Mouse (Mus musculus) heart, adult 9 months (tissue): ENCODE data around the gene Zmiz1.

Experiments used
- DNase-seq, 2 experiments: peaks; one replicate each; pipeline ENCODE4 v3.0.0; 2022; ENCODE audit warnings: low spot score in 2 of 2

Gene Zmiz1

DNA sequence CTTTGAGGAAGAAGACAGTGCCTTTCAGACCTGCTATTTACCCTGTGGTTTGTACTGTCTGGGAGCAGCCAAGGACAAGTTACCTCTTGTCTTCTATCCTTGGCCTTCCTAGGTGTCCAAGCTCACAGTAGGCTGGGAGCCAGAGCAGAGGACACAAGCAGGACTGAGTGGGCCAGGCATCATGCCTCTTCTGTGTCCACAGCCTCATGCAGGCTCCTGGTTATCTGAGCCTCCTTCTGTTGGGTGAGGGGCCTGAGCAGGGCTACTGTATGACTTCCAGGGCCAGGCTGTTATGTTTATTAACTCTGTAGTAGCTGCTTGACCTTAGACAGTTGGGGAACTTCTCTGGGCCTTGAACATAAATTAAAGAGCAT is 75.4 kb downstream of the Zmiz1 start:
- no peak for DNase-seq

DNA sequence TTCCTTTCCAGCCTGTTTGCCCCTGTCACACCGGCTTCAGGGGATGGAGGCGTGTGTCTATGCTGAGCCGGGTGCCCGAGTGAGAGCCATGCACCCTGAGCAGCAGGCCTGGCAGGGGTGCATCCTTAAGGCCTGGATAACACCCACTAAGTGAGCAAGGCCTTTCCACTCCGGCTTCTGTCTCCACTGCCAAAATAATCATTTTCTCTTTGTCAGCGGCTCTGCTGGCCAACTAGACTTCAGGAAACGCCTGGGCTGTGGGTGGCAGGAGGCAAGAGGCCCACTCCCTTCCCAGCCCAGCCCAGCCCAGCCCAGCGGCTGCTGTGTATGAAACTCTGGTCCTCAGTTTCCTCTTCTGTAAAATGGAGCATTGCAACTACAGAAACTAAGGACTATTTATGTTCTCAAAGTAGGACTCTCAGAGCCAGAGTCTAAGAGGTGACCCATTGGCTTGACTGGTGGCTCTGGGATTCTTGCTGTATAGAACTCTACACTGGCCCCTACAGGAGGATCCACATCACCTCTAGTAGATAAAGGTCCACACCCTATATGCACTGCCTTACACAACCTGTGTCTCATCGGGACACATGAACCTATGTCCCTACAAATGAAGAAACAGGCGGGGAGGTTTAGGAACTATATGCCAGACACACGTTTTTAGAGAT is 76.1 kb downstream of the Zmiz1 start:
- DNase-seq, result no peak

GRCm38 (mm10) chr14:25535583-25535943 is 76.6 kb downstream of the Zmiz1 start:
- DNase-seq, result no peak

- DNase-seq, result no peak
These were observed 77.5 kb downstream of the Zmiz1 start for GRCm38 (mm10) chr14:25536476-25536875.

DNA sequence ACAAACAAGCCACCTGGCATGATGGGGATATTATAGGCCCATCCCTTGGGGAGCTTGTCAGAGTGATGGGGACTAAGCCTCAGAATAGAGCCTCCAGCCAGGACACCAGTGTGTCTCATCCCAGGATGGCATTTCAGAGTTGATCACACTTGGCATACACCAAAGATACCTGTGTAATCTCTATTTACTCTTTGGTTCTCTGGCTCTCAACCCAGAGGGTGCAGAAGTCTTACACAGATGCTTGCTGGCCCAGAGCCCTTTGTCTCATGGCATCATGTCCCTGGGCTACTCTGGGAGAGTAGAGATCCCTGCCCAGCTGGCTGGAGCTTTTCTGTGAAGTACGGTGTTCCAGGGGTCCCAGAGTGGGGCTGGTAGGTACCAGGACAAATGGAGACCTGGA is 78.4 kb downstream of the Zmiz1 start:
- DNase-seq, result no peak

DNA sequence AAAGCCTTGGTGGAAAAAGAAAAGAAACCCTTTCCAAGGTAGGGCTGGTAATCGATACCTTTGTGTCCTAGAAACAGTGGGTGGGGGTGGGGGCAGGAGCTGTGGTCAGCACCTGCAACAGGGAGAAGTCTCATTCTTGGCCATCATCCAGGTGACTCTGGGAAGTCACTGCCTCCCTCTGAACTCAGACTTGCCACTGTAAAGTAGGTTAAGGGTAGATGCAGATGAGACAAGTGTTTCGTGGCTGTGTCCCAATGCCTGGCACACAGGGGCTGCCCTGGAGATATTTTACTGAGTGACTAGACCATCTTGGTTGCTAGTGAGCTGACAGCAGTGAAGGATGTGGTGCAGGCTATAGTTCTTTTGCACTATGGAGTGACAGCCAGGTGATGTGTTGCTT is 79.5 kb downstream of the Zmiz1 start:
- no peak for DNase-seq

DNA sequence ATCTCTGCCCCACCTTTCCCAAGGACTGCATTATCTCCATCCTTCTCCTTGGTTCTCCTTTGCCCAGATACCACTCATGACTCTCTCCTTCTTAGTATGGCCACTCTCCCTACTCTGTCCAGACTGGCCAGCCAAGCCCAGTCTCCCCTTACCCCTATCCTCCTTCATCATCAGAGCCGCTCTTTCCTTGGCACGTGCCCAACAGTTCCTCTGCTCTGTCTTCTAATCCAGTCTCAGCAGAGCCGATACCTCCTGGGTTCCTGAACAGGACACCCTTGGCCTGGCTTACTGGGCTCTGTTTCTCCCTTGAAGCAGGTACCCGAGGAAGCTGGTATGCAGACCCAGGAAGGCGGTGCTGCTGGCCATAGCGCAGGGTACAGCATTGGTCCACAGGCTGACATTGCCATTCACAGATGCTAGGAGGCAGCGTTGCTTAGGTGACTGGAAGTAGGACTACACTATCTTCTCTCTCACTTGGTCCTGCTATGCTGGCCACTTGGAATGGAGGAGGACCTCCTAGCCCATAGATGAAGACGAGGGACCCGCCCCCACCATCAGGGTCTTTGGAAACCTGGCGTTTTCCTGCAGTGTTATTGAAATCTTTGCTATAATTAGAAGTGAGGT is 80.6 kb downstream of the Zmiz1 start:
- no peak for DNase-seq

- DNase-seq, result no peak
These were observed 81.2 kb downstream of the Zmiz1 start for GRCm38 (mm10) chr14:25540172-25540571.

DNA sequence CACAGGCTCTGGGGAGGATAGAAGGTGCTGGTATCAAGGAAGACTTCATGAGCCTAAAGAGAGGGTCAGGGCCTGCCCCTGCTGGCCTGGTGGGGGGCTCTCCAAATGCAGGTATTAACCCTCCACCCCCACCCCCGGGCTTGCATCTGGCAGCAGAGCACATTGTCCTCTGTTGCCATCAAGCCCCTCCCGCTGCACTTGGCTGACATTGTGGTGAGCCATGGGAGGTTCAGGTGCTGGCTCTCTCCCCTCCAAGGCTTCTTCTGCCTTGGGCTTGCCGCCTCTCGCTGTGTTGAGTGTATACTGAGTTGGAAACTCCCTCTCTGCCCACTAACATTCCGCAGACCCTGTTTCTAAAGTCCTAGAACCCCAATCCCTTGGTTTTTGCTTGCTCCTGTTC is 82.2 kb downstream of the Zmiz1 start:
- no peak for DNase-seq

GRCm38 (mm10) chr14:25543098-25543497 is 84.1 kb downstream of the Zmiz1 start:
- no peak for DNase-seq

DNA sequence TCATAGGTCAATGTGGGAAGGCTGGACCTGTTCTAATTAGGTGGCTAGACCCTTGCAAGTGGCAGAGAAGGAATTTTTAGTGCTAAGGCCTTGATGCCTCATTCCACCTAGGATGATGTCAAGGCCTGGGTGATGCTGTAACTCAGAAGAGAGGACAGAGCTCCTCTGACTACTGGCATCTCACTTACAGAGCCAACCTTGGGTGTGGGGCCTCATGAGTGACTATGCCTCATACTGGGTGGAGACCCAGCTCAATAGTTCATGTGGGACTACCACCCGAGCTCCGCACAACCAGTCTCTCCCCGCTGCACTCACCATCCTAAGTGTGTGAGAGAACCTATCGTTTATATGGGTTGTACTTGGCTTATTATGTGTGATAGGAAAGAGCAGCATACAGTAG is 84.9 kb downstream of the Zmiz1 start:
- DNase-seq, result no peak

DNA sequence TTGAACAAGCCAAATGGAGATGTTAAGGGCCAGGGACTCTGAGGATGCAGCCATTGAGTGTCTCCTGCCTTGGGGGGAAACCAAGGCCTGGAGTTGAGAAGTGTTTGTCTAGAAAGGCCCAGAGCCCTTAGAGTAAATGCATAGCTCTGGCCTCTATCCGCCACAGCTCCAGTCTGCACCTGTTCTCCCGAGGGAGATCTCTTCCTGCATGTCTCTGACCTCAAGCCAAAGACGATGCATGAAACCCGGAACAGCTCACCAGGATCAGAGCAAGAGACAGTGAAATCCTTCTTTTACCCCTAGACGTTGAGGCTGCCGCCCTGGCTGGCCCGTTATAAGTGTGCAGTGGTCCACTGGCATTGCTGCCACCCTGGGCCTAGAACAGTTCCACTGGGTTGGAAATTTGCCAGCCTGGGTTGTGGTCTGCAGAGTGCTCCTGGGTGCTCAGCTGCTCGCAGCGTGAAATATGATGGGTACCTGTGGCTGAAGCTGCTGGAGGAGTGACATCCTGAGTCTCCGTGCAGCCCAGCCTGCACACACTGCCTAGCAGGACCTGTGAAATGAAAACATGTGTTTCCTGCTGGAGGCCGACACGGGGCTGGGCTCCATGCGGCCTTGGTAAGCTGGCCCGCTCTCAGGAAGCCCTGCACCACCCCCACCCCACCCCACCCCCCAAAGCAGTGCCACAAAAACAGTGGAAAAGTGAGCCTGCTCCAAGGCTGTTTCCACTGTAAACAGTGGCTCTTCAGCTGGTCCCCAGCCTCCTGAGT is 88.1 kb downstream of the Zmiz1 start:
- DNase-seq, result no peak

DNA sequence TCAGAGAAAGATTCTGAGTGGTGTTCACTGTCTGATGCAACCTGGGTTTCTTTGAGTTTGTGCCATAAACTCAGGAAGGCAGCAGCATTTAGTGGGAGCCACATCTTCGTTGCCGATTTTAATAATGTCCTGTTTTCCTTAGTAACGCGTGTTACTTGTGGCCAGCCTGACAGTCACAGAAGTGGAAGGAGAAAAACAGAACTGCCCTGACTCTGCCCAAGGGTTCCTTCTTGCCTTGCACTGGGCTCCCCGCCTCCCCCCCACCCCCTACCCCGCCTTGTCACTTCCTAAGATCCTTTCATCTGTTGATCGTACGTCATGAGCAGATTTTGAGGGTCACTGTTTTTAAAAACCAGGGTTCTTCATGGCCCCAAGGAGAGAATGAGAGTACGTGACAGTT is 88.9 kb downstream of the Zmiz1 start:
- no peak for DNase-seq

GRCm38 (mm10) chr14:25548650-25549049 is 89.7 kb downstream of the Zmiz1 start:
- peak in 1 of 2 experiments; percentile 48 for DNase-seq

GRCm38 (mm10) chr14:25549125-25549524 is 90.1 kb downstream of the Zmiz1 start:
- DNase-seq, result no peak

DNA sequence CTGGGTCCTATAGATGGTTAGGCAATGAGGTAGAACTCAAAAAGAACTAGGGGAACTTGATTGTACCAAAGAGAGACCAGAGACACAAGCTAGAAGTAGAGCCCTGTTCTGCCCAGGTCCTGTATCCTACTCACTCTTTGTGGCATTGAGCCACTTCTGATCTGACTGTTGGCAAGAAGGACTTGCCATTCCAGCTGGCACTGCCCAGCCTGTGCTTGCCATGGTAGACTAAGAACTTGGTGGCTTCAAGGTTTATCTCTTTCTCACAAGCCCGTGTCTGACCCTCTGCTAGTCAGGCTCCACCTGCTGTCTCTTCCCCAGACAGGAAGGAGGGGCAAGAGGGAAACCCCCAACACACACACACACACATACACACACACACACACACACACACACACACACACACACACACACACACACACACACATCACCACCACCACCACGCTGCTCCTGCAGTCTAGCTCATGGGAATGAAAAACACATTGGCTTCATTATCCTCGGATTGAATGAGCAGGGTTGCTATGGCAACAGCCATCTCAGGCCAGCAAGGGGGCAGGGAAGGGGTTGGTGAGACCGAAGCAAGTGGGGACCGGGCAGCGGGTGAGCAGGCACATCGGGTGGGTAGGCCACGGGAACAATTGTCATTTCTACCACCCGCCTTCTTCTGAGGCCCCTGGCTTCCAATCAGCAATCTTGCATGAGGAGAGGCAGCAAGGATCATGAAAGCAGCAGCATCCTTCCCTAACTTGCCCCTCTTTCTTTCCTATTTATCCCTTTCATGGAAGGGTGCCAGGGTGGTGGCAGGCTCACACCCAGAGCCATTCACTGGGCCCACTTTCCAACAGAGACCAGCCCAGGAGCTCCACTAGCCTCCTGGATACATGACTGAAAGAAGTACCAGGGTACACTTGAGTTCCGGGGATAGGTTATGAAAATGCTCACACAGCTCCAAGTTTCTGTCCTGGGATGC is 91.2 kb downstream of the Zmiz1 start:
- no peak for DNase-seq

DNA sequence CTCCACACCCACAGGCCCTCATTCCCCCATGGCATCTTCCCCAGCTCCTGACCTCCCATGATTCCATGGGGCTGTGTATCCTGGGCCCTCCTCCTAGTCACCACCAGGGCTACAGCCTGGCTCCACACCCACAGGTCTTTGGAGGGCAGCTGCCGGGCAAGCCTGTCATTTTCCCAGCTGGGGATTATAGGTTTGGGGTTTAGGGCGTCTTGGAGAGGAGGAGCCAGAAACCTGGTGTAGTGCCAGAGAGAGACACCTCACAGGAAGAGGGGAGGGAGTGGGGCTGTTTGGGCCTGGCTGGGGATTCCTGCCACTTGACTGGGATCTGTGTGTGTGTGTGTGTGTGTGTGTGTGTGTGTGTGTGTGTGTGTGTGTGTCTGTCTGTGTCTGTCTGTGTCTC is 92.7 kb downstream of the Zmiz1 start:
- DNase-seq, result no peak

DNA sequence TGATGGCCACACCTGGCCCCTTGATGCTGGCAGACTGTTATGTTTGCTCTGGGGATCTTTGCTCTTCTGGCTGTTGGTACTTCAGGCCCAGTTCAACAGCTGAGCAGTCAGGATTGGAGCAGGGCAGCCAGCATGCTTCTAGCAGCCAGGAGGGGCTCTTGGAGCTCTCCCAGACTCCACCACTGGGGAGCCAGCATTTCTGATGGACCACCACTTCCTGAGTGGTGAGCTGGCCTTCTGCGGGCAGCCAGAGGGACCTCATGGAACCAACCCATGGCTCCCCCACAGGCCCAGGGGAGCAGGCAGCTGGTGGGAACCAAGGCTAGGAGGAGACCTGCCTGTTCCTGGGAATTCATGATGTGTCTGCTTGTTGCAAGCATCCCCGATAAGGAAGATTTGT is 94.4 kb downstream of the Zmiz1 start:
- no peak for DNase-seq

DNA sequence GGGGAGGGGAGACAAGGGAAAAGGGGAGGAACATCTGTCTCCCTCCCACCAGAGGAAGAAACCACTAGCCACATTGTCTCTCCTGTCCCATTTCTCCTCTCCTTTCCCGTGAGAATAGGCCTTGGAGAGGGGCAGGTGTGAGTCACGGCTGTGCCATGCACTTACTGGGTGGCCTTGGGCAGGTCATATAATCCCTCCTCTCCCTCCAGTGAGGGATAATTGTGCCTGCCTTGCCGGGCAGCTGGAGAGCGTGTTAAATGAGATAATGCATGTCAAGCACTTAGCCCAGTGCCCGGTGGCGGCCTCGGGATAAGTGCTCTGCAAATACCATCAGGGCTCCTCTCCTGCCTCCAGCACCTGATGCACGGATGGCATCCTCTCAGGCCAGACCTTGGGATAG is 95.8 kb downstream of the Zmiz1 start:
- no peak for DNase-seq

- DNase-seq, result peak in 1 of 2 experiments; percentile 36
These were observed 96.4 kb downstream of the Zmiz1 start for GRCm38 (mm10) chr14:25555291-25555781.

DNA sequence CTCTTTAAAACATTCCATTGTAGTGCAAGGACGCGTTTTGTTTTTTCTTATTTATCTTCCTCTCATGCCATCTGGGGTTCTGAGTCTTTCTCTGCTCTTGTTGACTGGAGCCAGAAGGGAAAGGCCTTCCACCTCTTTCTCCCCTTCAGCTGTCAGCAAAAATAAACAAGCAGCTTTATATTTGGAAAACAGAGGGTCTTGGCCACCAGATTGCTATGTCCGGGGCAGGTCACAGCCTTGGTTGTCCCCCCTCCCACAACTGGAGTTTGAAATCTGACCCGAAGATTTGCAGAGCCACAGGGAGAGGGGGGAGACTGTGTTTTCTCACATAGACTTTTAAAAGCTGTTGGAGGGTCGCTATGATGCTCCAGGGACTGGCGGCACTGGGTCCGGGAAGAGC is 96.9 kb downstream of the Zmiz1 start:
- DNase-seq, result no peak

DNA sequence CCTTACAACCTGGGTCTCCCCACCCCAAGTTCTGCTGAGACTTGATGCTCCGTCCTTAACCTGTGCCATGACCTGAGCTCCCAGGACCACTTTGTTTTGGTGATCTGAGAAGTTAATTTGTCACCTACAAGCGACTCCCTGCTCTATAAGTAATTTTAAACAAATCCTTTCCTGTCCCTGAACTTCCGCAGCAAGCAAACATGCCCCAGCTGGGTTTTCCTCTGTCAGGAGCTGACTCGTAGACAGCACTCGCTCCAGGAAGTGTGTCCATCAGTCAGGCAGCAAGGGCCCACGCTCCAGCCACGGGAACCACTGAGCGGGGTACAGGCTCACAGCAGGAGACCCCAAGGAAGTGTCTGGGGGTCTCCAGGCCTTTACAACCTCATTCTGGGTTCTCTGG is 98.0 kb downstream of the Zmiz1 start:
- no peak for DNase-seq
